Mouse (Mus musculus): ENCODE measurements around the gene Eps8l1.

GRCm38 (mm10) chr7:4499034-4499433 lies 38.6 kb downstream of the Eps8l1 start:
- TF ChIP-seq CTCF (IDR thresholded peaks at IDR 0.05; ENCODE audit: low read depth, low read length) (no peak), POLR2A (IDR thresholded peaks at IDR 0.05; ENCODE audit: extremely low read depth, insufficient read depth, low read length) (no peak)
